Comparison of ENCODE assay signal across 23 mouse cellular contexts in the genomic region with DNA sequence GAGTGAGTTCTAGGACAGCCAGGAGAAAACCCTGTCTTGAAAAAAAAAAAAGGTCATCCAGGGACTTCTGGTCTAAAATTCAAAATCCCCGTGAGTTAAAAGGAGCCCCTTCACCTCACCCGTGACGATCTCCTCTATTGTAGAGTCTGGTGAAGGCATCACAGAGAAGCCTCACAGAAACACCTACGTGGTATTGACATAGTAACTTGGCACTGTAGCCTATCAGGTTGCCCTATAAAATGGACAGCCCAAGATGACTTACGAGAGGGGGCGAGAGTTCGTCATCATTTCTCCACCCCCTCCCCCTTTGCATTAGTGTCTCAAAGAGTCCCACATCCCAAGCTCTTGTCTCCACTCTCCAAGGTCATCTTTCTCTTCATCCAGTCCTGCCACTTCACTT. TPM values are rescaled to one million over a fixed set of nuclear protein-coding genes. Genes with fewer than 3 reads are reported as not detected.
"Had no signal": no experiment of that assay in that cellular context is flagged by ENCODE, and none has a peak within 500 bp of the region (broad histone marks: within the 10 kb centered on the region; RNA-seq: fewer than 3 reads in every experiment).

No protein-coding gene starts in this region.

- H3K4me2 ChIP-seq: neural tube, embryonic 15.5 days; stomach, embryonic 15.5 days had no signal

- H3K4me3 ChIP-seq: neural tube, embryonic 15.5 days; stomach, embryonic 15.5 days had no signal

- H3K27ac ChIP-seq: neural tube, embryonic 15.5 days; stomach, embryonic 15.5 days; stomach, postnatal 0 days had no signal

- H3K27me3 ChIP-seq: neural tube, embryonic 15.5 days; stomach, embryonic 15.5 days had no signal

- H3K9me3 ChIP-seq: neural tube, embryonic 15.5 days; stomach, embryonic 15.5 days had no signal

- H3K36me3 ChIP-seq: neural tube, embryonic 15.5 days; stomach, embryonic 15.5 days had no signal

- DNase-seq: retina, postnatal 1 day; right cerebral cortex, adult 18-20 months; right cerebral cortex, postnatal 14 days; right cerebral cortex, postnatal 25 days; right cerebral cortex, postnatal 4 days; spleen, adult 18-20 months; thymus, adult 18-20 months; thymus, adult 2 months; thymus, postnatal 14 days; thymus, postnatal 25 days; thymus, postnatal 36 days; thymus, postnatal 4 days had no signal

- H3K9ac ChIP-seq: neural tube, embryonic 15.5 days; stomach, embryonic 15.5 days had no signal

RNA-seq across cellular contexts. Expression of a gene that starts 41.9 kb away (rescaled TPM):
- polyA plus RNA-seq: neural tube, embryonic 14.5 days; neural tube, embryonic 15.5 days; small intestine, adult 2 months; spleen, adult 2 months; stomach, embryonic 14.5 days; stomach, embryonic 15.5 days; stomach, embryonic 16.5 days; stomach, postnatal 0 days; testis, adult 2 months; thymus, adult 2 months; thymus, postnatal 0 days; urinary bladder, adult 2 months had no signal
